Mouse (Mus musculus): ENCODE measurements around the gene Ldlrad3. TPM values are rescaled to one million over a fixed set of nuclear protein-coding genes. Genes with fewer than 3 reads are reported as not detected.

Ldlrad3 gene
- polyA plus RNA-seq, 2 experiments: 45.1 to 49.7 TPM

GRCm38 (mm10) chr2:102110306-102110705 lies 75.9 kb downstream of the Ldlrad3 start:
- Histone ChIP-seq H3K27me3 (ENCODE audit: control insufficient read depth, insufficient read depth, low read length) (no peaks in the 10 kb centered on the region), H3K4me2 (replicated peaks; ENCODE audit: low read depth, low read length, severe bottlenecking) (no peak overlapping the region), H3K27ac (replicated peaks; ENCODE audit: low read depth, low read length) (no peak overlapping the region), H3K4me3 (replicated peaks; ENCODE audit: low read length) (no peak overlapping the region), H3K9me3 (ENCODE audit: control insufficient read depth, low read length) (no peaks in the 10 kb centered on the region), H3K4me1 (ENCODE audit: control insufficient read depth, insufficient read depth, low read length) (peaks cover 8% of the 10 kb centered on the region), H3K9ac (ENCODE audit: low read depth, low read length, severe bottlenecking) (no peak overlapping the region), H3K36me3 (ENCODE audit: control insufficient read depth, insufficient read depth, low read length) (peaks cover 28% of the 10 kb centered on the region; the same call in 1 of the 2 replicates)
- ATAC-seq (ENCODE audit: low FRiP score, low read depth) (no peak), DNase-seq (ENCODE audit: low spot score) (no peak)
- WGBS: 96% methylated on average over 2 of the region's 2 CpGs
- no peak for TF ChIP-seq POLR2A (IDR thresholded peaks at IDR 0.05; ENCODE audit: borderline replicate concordance, extremely low read depth, insufficient read depth, insufficient read length)

DNA sequence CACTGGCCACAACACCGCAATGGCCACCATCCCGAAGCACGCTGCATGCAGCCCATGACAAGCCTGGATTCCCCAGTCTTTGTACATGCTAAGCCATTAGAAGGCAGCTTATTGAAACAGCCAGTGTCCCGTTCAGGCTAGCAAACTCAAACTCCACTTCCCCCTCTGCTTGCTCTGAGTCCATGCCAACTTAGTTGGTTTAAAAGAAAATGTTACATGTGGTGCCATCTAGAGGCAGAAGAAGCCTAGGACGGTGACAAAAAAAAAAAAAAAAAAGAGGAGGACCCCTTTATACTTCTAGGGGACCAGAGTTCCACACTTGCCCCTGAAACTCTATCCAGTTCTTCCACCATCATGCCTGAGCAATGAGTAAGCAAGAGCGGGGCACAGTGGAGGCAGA lies 78.9 kb downstream of the Ldlrad3 start:
- TF ChIP-seq POLR2A (IDR thresholded peaks at IDR 0.05; ENCODE audit: borderline replicate concordance, extremely low read depth, insufficient read depth, insufficient read length): no peak
- WGBS: 62% methylated on average over 6 of the region's 6 CpGs
- DNase-seq (ENCODE audit: low spot score): no peak

DNA sequence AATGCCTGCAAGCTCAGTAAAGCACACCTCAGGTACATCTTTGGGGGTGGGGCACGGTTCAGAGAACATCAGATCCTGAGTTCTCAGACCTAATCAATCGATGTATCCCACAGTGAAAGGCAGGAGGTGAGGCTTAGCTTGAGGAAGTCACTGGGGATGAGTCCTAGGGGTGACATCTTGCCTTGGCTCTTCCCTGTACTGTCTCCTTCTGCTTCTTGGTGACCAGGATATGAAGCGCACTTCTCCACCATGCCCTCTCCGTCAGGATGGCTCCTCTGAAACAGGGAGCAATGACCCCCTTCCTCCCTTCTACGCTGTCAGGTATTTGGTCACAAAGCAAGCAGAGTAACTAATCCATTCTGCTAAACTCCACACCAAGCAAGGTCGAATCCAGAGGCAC lies 79.5 kb downstream of the Ldlrad3 start:
- Histone ChIP-seq H3K4me1 (ENCODE audit: control insufficient read depth, insufficient read depth, low read length) (peaks cover 11% of the 10 kb centered on the region), H3K9ac (ENCODE audit: low read depth, low read length, severe bottlenecking) (no peak overlapping the region), H3K4me2 (replicated peaks; ENCODE audit: low read depth, low read length, severe bottlenecking) (no peak overlapping the region), H3K27ac (replicated peaks; ENCODE audit: low read depth, low read length) (no peak overlapping the region), H3K4me3 (replicated peaks; ENCODE audit: low read length) (no peak overlapping the region), H3K27me3 (ENCODE audit: control insufficient read depth, insufficient read depth, low read length) (no peaks in the 10 kb centered on the region), H3K9me3 (ENCODE audit: control insufficient read depth, low read length) (no peaks in the 10 kb centered on the region), H3K36me3 (ENCODE audit: control insufficient read depth, insufficient read depth, low read length) (peaks cover 16% of the 10 kb centered on the region; the same call in 1 of the 2 replicates)
- WGBS: 90% methylated on average over 6 of the region's 6 CpGs
- no peak for TF ChIP-seq POLR2A (IDR thresholded peaks at IDR 0.05; ENCODE audit: borderline replicate concordance, extremely low read depth, insufficient read depth, insufficient read length)
- DNase-seq (ENCODE audit: low spot score): no peak
- no peak for ATAC-seq (ENCODE audit: low FRiP score, low read depth)

More for the DNA sequence above, 78.9 kb downstream of the Ldlrad3 start:
- no peak overlapping the region for H3K4me3 ChIP-seq (replicated peaks; ENCODE audit: low read length)
- H3K4me1 ChIP-seq (ENCODE audit: control insufficient read depth, insufficient read depth, low read length): peaks cover 6% of the 10 kb centered on the region
- H3K9me3 ChIP-seq (ENCODE audit: control insufficient read depth, low read length): no peaks in the 10 kb centered on the region
- no peak overlapping the region for H3K27ac ChIP-seq (replicated peaks; ENCODE audit: low read depth, low read length)
- no peak overlapping the region for H3K9ac ChIP-seq (ENCODE audit: low read depth, low read length, severe bottlenecking)
- H3K4me2 ChIP-seq (replicated peaks; ENCODE audit: low read depth, low read length, severe bottlenecking): no peak overlapping the region
- no peaks in the 10 kb centered on the region for H3K27me3 ChIP-seq (ENCODE audit: control insufficient read depth, insufficient read depth, low read length)
- ATAC-seq (ENCODE audit: low FRiP score, low read depth): no peak
- peaks cover 21% of the 10 kb centered on the region; the same call in 1 of the 2 replicates for H3K36me3 ChIP-seq (ENCODE audit: control insufficient read depth, insufficient read depth, low read length)

GRCm38 (mm10) chr2:102105454-102105853 lies 80.7 kb downstream of the Ldlrad3 start:
- no peaks in the 10 kb centered on the region for H3K9me3 ChIP-seq (ENCODE audit: control insufficient read depth, low read length)
- H3K36me3 ChIP-seq (ENCODE audit: control insufficient read depth, insufficient read depth, low read length): peaks cover 10% of the 10 kb centered on the region; the same call in 1 of the 2 replicates
- H3K9ac ChIP-seq (ENCODE audit: low read depth, low read length, severe bottlenecking): no peak overlapping the region
- DNase-seq (ENCODE audit: low spot score) (no peak), ATAC-seq (ENCODE audit: low FRiP score, low read depth) (no peak)
- H3K4me1 ChIP-seq (ENCODE audit: control insufficient read depth, insufficient read depth, low read length): peaks cover 15% of the 10 kb centered on the region
- no peak for TF ChIP-seq POLR2A (IDR thresholded peaks at IDR 0.05; ENCODE audit: borderline replicate concordance, extremely low read depth, insufficient read depth, insufficient read length)
- no peak overlapping the region for H3K4me2 ChIP-seq (replicated peaks; ENCODE audit: low read depth, low read length, severe bottlenecking)
- 89% methylated on average over 1 of the region's 2 CpGs for WGBS
- no peaks in the 10 kb centered on the region for H3K27me3 ChIP-seq (ENCODE audit: control insufficient read depth, insufficient read depth, low read length)
- H3K27ac ChIP-seq (replicated peaks; ENCODE audit: low read depth, low read length): no peak overlapping the region
- no peak overlapping the region for H3K4me3 ChIP-seq (replicated peaks; ENCODE audit: low read length)

DNA sequence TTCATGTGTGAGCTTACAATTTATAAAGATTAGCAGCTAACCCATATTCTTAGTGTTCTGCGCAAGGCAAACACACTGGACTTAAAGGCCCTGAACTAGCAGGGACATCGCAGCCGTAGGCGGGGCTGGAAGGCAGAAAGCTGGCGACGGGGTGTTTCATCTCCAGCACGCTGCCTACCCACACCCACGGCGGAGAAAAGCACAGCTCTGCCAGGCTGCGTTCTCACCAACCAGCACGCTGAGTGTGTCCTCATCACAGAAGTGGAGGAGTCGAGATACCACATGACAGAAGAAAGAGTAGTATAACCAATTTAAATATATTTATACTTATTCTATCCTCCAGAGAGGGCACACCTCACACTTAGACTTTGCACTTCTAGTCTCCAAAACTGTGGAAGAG lies 82.2 kb downstream of the Ldlrad3 start:
- WGBS: 90% methylated on average over 12 of the region's 12 CpGs
- Histone ChIP-seq H3K4me1 (ENCODE audit: control insufficient read depth, insufficient read depth, low read length) (peaks cover 17% of the 10 kb centered on the region), H3K36me3 (ENCODE audit: control insufficient read depth, insufficient read depth, low read length) (peaks cover 13% of the 10 kb centered on the region), H3K9me3 (ENCODE audit: control insufficient read depth, low read length) (no peaks in the 10 kb centered on the region), H3K9ac (ENCODE audit: low read depth, low read length, severe bottlenecking) (no peak overlapping the region), H3K4me3 (replicated peaks; ENCODE audit: low read length) (no peak overlapping the region), H3K27me3 (ENCODE audit: control insufficient read depth, insufficient read depth, low read length) (no peaks in the 10 kb centered on the region), H3K27ac (replicated peaks; ENCODE audit: low read depth, low read length) (no peak overlapping the region), H3K4me2 (replicated peaks; ENCODE audit: low read depth, low read length, severe bottlenecking) (no peak overlapping the region)
- ATAC-seq (ENCODE audit: low FRiP score, low read depth): no peak
- no peak for TF ChIP-seq POLR2A (IDR thresholded peaks at IDR 0.05; ENCODE audit: borderline replicate concordance, extremely low read depth, insufficient read depth, insufficient read length)
- DNase-seq (ENCODE audit: low spot score): no peak

DNA sequence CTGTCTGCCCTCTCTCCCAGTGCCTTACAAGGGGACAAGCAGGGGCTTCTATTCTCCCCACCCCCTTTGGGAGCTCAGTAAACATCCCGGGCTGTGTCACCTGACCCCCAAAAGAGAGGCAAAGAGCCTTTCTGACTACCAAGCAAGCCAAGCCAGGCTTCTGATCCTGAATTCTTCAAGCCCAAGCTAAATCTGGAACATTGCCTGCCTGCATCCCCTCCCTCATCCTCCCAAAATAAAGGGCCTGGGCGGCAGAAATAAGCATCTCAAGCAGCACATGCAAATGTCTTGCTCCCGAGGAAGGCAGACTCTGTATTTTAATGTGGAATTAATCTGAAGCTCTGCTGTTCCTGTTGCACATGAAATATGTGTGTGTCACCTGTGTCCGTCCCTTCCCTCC lies 85.7 kb downstream of the Ldlrad3 start:
- no peaks in the 10 kb centered on the region for H3K9me3 ChIP-seq (ENCODE audit: control insufficient read depth, low read length)
- H3K36me3 ChIP-seq (ENCODE audit: control insufficient read depth, insufficient read depth, low read length): peaks cover 7% of the 10 kb centered on the region; the same call in 1 of the 2 replicates
- ATAC-seq (ENCODE audit: low FRiP score, low read depth) (no peak), DNase-seq (ENCODE audit: low spot score) (no peak)
- no peak overlapping the region for H3K9ac ChIP-seq (ENCODE audit: low read depth, low read length, severe bottlenecking)
- H3K4me1 ChIP-seq (ENCODE audit: control insufficient read depth, insufficient read depth, low read length): peaks cover 12% of the 10 kb centered on the region
- no peak overlapping the region for H3K4me3 ChIP-seq (replicated peaks; ENCODE audit: low read length)
- no peaks in the 10 kb centered on the region for H3K27me3 ChIP-seq (ENCODE audit: control insufficient read depth, insufficient read depth, low read length)
- H3K27ac ChIP-seq (replicated peaks; ENCODE audit: low read depth, low read length): no peak overlapping the region
- TF ChIP-seq POLR2A (IDR thresholded peaks at IDR 0.05; ENCODE audit: borderline replicate concordance, extremely low read depth, insufficient read depth, insufficient read length): no peak
- no peak overlapping the region for H3K4me2 ChIP-seq (replicated peaks; ENCODE audit: low read depth, low read length, severe bottlenecking)
- WGBS: 56% methylated on average over 4 of the region's 4 CpGs
